Mouse (Mus musculus): Measurements from ENCODE around the gene Hddc2.
"Not testable (repeated sequence)": the region's sequence is repeated elsewhere in the genome, so short reads cannot be mapped to it uniquely, and the experiment has no call there.

Hddc2 gene

GRCm38 (mm10) chr10:31354141-31354540 lies 41.0 kb downstream of the Hddc2 start:
- DNase-seq (ENCODE audit: low spot score in 2 of 2), result no peak

GRCm38 (mm10) chr10:31354886-31355461 lies 41.8 kb downstream of the Hddc2 start:
- DNase-seq (ENCODE audit: low spot score in 2 of 2), result no peak

GRCm38 (mm10) chr10:31359749-31360148 lies 46.6 kb downstream of the Hddc2 start:
- no peak for DNase-seq (ENCODE audit: low spot score in 2 of 2)

- DNase-seq (ENCODE audit: low spot score in 2 of 2), result not testable (repeated sequence)
Measured at GRCm38 (mm10) chr10:31370200-31370599, 57.0 kb downstream of the Hddc2 start.
